Mouse (Mus musculus) layer of hippocampus, adult 9-10 months (tissue): Measurements from ENCODE around the gene Lmod1.
A peak's percentile ranks its signal among the peaks of the same experiment; 100 is the strongest.

Source experiments
- DNase-seq: peaks from one replicate; pipeline ENCODE4 v3.0.0; 2022; ENCODE audit warnings: low spot score

Gene Lmod1

DNA sequence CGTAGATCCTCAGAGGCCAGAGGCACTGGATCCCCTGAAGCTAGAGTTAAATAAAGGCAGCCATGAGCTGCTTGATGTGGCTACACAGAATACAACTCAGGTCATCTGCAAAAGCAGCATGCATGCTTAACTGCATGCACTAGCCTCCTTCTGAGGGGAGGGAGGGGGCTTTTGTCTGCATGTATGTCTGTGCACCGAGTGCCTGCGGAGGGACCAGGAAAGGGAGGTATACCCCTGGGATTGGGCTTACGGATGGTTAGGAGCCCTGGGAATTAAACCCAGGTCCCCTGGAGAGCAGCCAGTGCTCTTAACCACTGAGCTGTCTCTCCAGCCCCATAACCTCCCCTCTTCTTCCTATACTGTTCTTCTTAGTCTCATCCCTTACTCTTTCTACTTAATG lies 87.5 kb downstream of the Lmod1 start:
- DNase-seq = no peak

DNA sequence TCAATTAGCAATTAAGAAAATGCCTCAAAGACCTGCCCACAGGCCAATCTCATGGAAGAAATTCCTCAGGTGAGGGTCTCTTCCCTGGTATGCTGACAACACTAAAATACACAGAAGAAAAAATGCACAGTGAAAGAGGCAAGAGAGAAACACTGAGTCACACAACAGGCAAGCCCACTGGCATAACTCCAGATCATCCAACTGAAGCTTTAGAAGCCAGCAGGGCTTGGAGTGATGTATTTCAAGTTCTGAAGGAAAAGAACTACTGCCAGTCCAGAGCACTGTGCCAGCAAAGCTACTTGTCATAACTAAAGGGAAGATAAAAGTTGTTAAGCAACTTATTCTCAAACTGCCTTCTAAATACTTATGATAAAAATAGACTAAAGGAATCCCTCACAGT lies 89.4 kb downstream of the Lmod1 start:
- DNase-seq = peak; percentile 27
